Mouse (Mus musculus): ENCODE data around the gene Nktr.

DNA sequence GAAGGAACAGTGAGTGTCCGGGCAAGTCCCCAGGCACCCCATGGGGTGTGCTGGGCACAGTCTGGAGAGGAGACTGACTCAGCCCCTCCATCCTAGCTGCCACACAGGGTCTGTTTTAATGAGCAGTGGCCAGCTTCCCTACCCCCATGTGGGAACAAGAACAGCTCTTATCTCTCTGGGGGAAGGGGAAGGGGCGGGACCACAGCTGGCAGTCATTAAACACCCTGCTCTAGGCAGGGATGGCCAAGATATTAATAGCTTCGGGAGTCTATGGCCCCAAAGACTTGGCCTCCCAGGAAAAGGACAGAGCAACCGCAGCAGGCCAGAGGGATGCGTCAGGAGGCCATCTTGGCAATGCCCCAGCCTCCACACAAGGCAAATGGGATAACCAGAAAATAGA is 46.7 kb upstream of the Nktr start:
- TF ChIP-seq CTCF (IDR thresholded peaks at IDR 0.05; ENCODE audit: extremely low read depth, insufficient read depth, insufficient read length, insufficient replicate concordance) (no peak), POLR2A (IDR thresholded peaks at IDR 0.05; ENCODE audit: low read depth, low read length) (no peak)
